Mouse (Mus musculus) lung, postnatal 0 days (tissue): Measurements from ENCODE around the gene Baiap2l1.
A peak's percentile ranks its signal among the peaks of the same experiment; 100 is the strongest.

Source experiments
- CTCF ChIP-seq: IDR thresholded peaks from 2 replicates; pipeline ENCODE4 v1.5.1; 2016; ENCODE audit warnings: antibody characterized with exemption, mild to moderate bottlenecking
- EP300 ChIP-seq: IDR thresholded peaks from 2 replicates; pipeline ENCODE4 v1.6.1; 2016; ENCODE audit warnings: antibody characterized with exemption, mild to moderate bottlenecking, control low read depth

- TF ChIP-seq CTCF, result peak; percentile 39; the same call in 1 of the 2 replicates
- TF ChIP-seq EP300, result 0 out of 2 replicates have a peak, but pooled peaks have one; percentile 11
These were observed 134.4 kb downstream of the Baiap2l1 start, which contains the start of gene Tecpr1 for GRCm38 (mm10) chr5:144223503-144223862.
